Mouse (Mus musculus): ENCODE results near the gene Gtf2f1.

The Gtf2f1 gene

DNA sequence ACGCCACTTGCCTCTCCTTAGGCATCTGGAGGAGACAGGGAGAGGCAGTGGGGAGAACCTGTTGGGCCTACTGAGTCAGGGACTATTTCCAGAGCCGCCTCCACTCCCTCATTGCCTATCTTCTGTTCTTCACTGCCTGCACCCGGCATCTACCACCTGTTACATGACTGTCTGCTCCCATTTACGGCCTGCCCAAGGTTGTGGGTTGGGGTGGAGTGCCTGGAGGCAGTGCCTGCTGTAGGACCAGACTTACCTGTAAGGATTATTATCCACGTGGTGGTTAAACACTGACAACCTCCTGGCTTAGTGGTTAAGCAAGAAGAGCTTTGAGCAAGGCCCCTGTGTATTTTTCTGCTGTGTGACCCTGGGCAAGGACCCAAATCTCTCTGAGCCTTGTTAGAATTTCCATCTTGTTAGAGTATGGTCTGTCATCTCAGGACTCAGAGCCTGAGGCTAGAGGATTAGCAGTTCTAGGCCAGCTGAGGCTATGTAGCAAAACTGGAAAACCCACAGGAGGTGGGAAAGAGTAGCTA, 36.3 kb downstream of the Gtf2f1 start:
- ATAC-seq (ENCODE audit: low TSS enrichment) = no peak

DNA sequence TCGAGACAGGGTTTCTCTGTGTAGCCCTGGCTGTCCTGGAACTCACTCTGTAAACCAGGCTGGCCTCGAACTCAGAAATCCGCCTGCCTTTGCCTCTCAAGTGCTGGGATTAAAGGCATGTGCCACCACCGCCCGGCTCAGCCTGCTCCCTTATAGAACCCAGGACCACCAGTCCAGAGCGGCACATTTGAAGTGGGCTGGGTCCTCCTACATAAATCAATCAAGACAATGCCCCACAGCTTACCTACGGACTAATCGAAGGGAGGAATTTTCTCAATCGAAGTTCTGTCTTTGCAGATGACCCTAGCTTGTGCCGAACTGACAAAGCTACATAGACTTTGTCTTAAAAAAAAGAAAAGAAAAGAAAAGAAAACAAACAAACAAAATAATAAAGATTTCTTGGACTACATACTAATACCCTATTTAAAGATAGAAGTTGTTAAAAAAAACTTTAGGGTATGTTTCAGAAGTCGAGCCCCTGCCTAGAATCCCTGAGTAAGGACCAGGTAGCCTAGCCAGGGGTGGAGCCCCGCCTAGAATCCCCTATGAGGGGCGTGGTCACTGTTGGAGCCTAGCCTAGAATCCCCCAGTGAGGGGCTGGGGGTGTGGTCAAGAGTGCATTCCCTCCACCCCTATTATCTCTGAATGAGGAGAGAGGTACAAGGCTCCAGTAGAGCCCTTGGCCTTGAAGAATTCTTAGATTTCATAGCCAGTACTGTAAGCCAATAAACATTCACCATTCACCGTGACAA, 37.0 kb downstream of the Gtf2f1 start:
- no peak for ATAC-seq (ENCODE audit: low TSS enrichment)

DNA sequence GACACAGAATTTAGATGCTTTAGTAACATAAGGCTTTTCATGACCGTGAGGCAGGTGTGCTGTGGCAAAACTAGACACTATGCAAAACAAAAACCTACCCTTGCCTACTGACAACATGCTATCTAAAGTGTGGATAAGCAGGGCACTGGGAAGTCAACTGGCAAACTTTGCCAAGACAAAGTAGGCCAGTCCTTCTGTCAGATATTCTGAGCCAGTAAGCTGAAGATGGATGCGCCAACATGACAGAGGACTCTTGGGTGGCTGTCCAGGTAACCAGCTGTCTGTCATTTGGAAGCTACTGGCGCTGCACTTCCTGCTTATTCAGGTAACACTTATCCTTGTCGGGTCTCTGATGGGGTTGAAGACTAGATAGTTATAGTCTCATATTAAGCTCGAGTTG, 41.0 kb downstream of the Gtf2f1 start:
- ATAC-seq (ENCODE audit: low TSS enrichment) = no peak

DNA sequence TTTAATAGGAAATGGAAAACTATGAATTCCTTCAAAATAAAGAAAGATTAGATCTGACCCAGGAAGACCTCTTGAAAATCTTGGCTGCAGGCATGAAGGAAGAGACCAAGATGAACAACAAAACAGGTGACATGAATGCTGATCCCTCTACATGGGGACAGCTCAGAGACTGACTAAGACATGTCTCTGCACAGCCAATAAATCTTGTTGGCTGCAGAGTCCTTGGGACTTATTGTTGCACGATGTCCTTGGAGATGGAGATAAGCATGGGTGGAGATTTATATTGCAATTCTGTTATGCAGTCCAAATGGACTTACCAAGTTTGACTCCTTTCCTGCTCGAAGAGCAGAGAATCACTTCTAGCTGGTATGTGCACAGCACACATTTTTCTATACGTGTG, 41.8 kb downstream of the Gtf2f1 start:
- no peak for ATAC-seq (ENCODE audit: low TSS enrichment)

DNA sequence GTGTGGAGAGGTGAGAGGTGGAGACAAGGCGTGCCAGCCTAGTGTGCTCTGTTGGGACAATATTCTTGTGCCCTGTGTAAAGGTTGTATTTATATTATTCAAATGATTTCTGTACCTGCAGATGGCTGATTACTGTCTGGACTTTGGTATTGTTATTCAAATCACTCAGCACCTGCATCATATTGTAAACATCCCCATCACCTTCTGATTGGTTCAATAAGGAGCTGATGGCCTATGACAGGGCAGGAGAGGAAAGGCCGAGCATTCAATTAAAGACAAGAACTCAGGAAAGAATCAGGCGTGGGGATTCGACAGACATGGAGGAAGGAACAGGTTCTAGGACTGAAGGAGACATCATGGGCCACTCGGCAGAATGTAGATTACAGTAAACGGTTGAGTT, 47.4 kb downstream of the Gtf2f1 start:
- ATAC-seq (ENCODE audit: low TSS enrichment) = no peak

DNA sequence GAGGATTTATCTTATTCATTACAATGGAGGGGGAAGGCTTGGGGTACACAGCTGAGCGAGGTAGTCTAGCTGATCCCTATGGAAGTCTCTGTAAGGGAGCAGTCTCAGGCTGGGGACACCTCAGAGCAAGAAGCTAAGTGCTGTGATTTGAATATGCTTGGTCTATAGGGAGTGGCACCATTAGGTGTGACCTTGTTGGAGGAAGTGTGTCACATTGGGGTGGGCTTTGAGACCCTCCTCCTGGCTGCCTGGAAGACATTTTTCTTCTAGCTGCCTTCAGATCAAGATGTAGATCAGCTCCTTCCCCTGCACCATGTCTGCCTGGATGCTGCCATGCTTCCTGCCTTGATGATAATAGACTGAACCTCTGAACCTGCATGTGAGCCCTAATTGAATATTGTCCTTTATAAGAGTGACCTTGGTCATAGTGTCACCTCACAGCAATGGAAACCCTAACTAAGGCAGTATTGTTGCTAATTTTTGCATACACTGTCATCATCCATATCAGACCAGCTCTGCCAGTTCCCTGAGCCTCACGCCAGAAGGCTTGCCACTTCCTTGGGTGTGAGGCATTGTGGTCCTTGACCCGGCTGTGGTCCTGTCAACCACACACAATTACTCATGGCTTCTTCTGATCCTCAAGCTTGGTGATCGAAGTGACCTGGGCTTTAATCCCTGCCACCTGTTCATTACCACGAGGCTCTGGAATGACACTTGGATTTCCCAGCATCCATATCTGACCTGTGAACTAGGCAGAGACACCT, 48.3 kb downstream of the Gtf2f1 start:
- no peak for ATAC-seq (ENCODE audit: low TSS enrichment)

DNA sequence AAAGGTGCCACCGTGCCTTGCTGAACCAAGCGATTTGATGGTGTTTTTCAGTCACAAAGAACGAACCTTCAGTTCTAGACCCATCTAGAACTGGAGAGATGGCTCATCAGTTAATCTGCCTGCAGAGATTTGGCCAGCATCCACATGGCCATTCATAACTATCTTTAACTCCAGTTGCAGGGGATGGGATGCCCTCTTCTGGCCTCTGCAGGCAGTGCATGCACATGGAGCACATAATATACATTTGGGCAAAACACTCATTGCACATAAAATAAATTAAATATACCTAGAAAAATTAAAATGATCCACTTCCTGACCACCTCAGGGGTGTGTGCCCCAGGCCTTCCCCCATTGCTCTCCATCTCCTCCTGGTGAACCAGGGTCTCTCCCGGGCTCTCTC, 49.2 kb downstream of the Gtf2f1 start:
- ATAC-seq (ENCODE audit: low TSS enrichment) = no peak

DNA sequence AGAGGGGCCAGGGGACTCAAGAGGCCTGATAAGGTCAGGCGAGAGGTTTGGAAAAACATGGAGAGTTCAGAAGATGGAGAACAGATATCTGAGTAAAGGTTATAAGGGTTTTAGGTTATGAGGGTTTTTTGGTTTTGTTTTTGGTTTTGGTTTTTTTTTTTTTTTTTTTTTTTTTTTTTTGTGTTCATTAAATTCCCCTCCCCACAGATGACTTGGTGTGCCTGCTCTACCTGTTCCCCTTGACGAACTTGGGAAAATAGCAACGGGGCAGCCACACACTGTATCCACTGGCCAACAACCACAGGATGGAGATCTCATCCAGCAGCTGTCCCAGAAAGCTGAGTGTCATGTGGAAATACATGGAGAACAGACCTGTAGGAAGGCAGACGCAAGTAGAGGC, 52.4 kb downstream of the Gtf2f1 start:
- ATAC-seq (ENCODE audit: low TSS enrichment) = no peak

DNA sequence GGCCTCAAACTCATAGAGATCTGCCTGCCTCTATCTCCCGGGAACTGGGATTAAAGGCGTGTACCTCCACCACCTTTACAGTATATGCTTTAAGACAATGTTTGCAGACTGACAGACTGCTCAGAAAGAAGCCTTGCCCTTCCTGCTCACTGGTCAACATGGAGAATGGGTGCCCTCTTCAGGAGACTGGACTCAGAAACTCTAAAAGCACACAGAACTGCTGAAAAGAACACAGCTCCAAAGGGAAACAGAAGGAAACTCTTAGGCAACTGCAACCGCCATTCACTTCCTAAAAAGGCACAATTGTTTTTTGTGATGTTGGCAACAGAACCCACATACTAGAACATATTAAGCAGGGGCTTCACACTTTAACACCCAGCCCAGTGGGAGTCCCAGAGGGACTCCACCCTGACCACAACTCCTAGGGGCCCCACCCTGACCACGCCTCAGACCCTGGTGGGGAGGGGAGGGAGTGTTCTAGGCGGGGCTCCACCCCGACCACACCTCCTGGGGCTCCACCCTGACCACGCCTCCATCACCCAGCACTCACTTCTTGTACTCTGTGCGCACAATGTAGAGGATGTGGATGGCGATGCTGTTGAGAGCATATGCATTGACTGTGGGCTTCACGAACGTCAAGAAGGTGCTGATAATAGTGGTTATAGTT, 53.2 kb downstream of the Gtf2f1 start:
- no peak for ATAC-seq (ENCODE audit: low TSS enrichment)

DNA sequence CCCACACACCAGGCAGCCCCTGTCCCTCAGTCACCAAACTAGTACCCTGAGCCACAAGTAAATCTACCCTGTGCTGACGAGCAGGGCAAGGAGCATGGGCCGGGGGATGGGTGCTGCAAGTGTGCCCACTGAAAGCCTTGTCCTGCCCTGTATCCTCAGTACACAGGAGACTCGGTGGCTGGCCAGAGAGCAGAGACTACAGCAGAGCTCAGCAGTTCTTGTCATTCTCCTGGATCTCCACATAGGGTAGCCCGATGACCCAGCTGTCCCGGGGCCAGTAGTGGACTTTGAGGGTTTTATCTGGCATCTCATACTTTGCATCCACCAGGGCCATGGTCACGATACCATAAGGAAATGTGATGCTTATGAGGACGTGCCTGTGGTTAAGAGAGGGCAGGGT, 56.2 kb downstream of the Gtf2f1 start:
- ATAC-seq (ENCODE audit: low TSS enrichment) = no peak
